Mouse (Mus musculus): ENCODE measurements around the gene Rpsa. TPM values are rescaled to one million over a fixed set of nuclear protein-coding genes. Genes with fewer than 3 reads are reported as not detected.

Gene Rpsa
- 1,368 TPM for polyA plus RNA-seq (2017; shearing (Covaris generic))

DNA sequence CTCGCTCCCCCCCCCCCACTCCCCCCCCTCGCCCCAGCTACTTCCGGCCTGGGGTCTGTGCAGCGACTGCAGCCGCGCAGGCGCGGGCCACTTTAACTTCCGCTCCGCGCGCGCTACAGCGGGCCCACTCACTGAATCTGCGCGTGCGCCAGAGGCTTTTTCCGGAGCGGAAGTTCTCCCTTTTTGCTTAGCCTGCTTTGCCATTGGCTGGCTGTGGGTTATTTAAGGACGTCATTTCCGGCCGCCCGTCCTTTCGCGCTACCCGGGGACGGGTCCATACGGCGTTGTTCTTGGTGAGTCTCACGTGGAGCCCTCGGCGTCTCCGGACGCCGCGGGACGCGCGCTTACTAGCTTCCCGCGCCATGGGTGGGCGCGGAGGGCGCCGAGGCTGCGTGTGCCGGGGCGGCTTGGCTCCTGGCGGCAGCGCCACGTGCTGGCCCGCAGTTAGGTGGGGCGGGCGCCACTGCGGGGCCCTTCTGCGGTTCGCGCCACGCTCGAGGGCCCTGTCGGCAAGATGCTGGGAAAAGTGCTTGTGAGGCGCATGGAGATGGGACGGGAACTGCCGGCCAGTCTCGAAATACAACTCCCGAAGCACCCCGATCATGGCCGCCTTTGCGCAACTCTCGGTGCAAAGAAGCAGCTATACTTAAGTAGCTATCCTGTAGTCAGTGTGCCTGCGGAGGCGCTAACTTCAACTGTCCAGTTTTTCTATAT lies at the start of gene Rpsa:
Rpsa (plus strand) TSS at position 152 of the 714 bp plus-strand sequence.

GRCm38 (mm10) chr9:120091696-120092238 lies 35.7 kb upstream of the Rpsa start, which contains the start of gene Ccr8:
TSS of gene Ccr8 (plus strand) at chr9:120092114.

GRCm38 (mm10) chr9:120110211-120111018 lies 17.1 kb upstream of the Rpsa start, which contains the start of gene Slc25a38:
TSS of gene Slc25a38 (plus strand) at chr9:120110374.

DNA sequence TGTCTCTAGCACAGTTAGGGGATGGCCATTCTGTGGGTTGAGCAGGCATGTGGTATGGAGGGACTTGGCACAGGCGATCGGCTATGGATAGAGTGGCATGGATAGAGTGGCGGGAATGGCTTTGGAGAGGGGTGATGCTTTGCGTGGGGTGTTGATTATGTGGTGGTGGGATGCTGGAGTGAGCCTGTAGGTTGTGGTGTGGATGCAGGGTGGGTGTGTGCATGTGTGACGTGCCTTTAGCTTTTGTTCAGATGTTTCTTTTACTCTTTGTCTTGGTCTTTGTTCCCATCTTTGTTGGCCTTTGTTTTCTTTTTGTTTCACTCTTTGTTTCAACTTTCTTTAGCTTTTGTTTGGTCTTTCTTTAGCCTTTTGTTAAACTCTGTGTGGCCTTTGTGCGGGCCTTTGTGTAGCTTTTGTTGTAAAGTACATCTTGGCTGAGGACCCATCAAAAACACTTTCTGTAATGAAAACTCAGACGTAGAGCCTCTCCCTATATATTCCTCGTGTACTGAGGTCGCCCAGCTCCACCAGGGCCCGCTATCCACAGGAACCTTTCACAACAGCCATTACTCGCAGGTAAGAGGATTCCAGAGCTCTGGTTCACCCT lies 21.8 kb downstream of the Rpsa start, which contains the start of gene Mobp:
Mobp (plus strand) TSS at position 486 of the 607 bp plus-strand sequence.

Other genes starting within 250 kb of the Rpsa start
- 58.3 TPM for gene Wdr48, start 232.8 kb upstream of the Rpsa start, polyA plus RNA-seq (2017; shearing (Covaris generic))
- 13.8 TPM for gene Gorasp1, start 190.1 kb upstream of the Rpsa start, polyA plus RNA-seq (2017; shearing (Covaris generic))
- gene Ttc21a, start 190.1 kb upstream of the Rpsa start, polyA plus RNA-seq (2017; shearing (Covaris generic)) = not detected
- 78.2 TPM for gene Csrnp1, start 143.0 kb upstream of the Rpsa start, polyA plus RNA-seq (2017; shearing (Covaris generic))
- gene Xirp1, start 104.1 kb upstream of the Rpsa start, polyA plus RNA-seq (2017; shearing (Covaris generic)) = not detected
- not detected for gene Cx3cr1, start 57.8 kb upstream of the Rpsa start, polyA plus RNA-seq (2017; shearing (Covaris generic))
- gene Ccr8, start 35.6 kb upstream of the Rpsa start, polyA plus RNA-seq (2017; shearing (Covaris generic)) = 73.1 TPM
- 48.3 TPM for gene Slc25a38, start 17.3 kb upstream of the Rpsa start, polyA plus RNA-seq (2017; shearing (Covaris generic))
- gene Mobp, start 22.0 kb downstream of the Rpsa start, polyA plus RNA-seq (2017; shearing (Covaris generic)) = 0.14 TPM
- not detected for gene Myrip, start 173.8 kb downstream of the Rpsa start, polyA plus RNA-seq (2017; shearing (Covaris generic))

Data from CD4-positive, CD25-positive, alpha-beta regulatory T cell (primary cell).